Mouse (Mus musculus): Measurements from ENCODE around the gene Siglecf.

DNA sequence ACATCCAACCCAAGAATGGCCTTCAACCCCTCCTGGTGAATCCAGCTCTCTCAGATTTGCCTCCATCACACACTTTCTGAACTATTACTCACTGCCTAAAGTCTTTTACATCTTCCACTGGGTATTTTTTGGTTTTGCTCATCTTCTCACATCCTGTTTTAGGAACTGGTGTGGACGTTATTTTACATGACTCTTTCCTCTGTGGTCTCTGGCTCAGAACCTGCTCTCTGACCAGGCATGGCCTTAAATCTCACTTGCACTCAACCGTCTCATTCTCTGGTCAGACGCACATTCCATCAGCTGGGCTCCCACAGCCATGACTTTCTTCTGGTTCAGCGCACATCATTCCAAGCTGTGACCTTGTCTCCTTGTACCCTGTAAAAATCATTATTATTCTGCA lies 10.4 kb upstream of the Siglecf start:
- TF ChIP-seq CTCF (IDR thresholded peaks at IDR 0.05), result no peak
- no peak for TF ChIP-seq POLR2A (IDR thresholded peaks at IDR 0.05; ENCODE audit: insufficient read depth, low read depth, low read length)
- TF ChIP-seq EP300 (IDR thresholded peaks at IDR 0.05; ENCODE audit: insufficient read depth, low read depth, low read length), result no peak
